Mouse (Mus musculus): ENCODE results near the gene Gnb5.
"Not testable (repeated sequence)": the region's sequence is repeated elsewhere in the genome, so short reads cannot be mapped to it uniquely, and the experiment has no call there.

Gnb5 gene

GRCm38 (mm10) chr9:75363001-75363400 lies 56.9 kb downstream of the Gnb5 start:
- DNase-seq = no peak

DNA sequence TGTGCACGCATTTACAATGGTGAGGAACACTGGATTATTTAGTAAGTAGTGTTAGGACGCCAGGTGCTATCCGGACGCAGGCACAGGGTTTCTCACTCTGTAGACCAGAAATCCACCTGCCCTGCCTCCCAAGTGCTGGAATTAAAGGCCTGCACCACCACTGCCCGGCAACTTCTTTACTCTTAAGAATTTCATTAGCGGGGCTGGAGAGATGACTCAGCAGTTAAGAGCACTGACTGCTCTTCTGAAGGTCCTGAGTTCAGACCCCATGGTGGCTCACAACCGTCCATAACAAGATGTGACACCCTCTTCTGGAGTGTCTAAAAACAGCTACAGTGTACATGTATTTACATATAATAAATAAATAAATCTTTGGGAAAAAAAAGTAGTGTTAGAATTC lies 57.6 kb downstream of the Gnb5 start:
- not testable (repeated sequence) for DNase-seq

- DNase-seq = no peak
Measured at GRCm38 (mm10) chr9:75365195-75365594, 59.1 kb downstream of the Gnb5 start.

- peak; percentile 17 for DNase-seq
Measured at GRCm38 (mm10) chr9:75366191-75366590, 60.1 kb downstream of the Gnb5 start.

GRCm38 (mm10) chr9:75368779-75369178 lies 62.7 kb downstream of the Gnb5 start:
- DNase-seq = no peak

DNA sequence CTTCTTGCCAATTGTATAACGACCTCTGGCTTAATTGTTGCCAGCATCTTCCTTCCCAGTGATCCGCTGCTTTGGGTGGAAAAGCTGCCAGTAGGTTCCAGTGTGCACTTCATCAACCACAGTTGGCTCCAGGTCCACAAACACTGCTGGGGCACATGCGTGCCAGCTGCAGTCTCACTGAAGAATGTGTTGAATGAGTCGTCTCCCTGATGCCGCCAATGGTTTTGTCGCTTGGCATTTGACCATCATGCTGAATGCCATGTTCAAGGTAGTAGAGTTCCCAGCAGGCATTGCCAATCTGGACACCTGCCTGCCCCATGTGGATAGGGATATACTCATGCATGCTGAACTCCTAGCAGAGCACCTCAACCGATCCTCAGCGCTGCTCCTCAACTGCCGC lies 69.5 kb downstream of the Gnb5 start:
- DNase-seq = no peak

DNA sequence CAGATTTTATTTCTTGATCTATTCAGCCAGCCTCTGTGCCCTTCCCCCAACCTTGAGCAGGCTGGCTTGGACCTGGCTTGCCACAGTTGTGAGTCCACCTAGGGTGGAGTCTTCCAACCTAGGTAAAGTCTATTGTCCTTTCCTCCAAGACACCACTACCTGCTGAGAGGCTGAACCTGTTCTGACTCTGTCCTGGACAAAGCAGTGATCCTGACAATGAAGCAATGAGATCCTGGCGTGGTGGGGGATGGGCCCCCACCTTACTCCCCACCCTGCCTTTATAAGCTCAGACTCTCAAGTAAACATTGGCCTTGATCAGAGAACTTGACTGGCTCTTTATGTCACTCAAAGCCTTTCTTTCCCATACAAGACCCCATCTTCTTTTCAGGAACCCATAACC lies 70.3 kb downstream of the Gnb5 start:
- DNase-seq = no peak

DNA sequence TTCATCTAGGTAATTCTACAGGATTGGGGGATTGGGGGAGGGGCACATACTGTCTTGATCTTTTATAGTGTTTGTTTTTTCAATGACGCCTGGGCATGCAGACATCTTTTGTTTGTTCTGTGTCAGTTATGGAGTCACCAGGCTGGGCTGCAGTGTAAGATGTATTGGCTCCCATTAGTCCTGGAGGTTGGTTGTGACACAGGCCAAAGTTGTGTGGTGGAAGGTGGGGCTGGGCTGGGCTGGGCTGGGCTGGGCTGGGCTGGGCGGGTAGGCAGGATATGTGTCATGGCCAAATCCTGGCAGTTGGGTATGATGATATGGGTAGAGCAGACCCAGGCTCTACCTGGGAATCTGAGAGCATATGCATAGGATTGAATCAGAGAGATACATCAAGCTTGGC lies 72.7 kb downstream of the Gnb5 start:
- DNase-seq = no peak

DNA sequence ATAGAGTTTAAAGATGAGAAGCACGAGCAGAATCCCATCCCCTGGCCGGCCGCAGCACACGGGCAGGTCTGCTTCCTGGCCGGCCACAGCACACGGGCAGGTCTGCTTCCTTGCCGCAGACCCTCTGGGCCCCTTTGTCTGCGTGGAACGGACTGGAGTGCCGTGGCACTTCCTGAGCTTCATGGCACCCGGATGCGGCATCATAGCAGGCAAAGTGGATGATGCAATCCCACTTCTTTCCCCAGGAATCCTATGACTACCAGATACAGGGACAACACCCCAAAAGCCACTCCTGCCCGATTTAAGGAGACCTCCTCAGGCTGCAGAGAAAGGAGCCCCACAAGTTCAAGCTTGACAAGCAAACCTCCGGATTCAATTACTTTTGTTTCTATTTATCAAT lies 76.7 kb downstream of the Gnb5 start:
- DNase-seq = no peak

DNA sequence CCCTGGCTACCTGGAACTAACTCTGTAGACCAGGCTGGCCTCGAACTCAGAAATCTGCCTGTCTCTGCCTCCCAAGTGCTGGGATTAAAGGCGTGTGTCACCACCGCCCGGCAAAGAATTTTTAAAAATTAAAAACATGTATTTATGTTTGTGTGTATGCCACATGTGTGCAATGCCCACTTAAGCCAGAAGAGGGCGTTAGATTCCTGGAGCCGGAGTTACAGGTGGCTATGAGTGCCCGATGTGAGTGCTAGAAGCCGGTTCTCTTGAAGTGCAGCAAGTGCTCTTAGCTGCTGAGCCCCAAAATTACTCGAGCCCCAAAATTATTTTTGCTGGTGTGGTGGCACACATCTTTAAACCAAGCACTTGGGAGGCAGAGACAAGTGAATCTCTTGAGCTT lies 77.7 kb downstream of the Gnb5 start:
- no peak for DNase-seq

DNA sequence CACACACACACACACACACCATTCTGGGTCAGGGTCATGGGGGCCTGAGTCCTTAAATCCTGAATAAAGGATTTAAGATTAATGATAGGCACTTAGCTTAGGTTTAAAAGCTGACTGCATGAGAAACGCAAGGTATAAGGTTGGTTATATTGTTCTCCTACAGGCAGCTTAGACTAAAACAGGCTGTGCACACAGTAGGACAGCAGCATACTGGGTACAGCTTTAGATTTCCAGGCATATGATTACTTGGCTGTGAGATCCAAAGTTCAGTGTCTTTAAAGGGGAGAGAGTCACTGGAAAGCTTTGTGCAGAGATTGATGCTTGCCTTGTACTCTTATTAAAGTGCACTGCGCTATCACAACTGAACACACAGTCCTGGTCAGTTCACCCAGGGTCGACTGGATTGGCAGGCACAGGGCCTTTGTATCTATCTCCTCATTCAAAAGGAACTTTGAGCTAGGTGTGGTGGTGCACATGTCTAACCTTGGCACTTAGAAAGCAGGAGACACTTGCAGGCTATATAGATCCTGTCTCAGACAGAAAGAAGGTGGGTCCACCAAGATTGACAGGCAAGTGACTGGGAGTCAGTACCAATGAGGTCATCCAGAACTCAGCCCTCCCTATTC lies 78.4 kb downstream of the Gnb5 start:
- DNase-seq = no peak

DNA sequence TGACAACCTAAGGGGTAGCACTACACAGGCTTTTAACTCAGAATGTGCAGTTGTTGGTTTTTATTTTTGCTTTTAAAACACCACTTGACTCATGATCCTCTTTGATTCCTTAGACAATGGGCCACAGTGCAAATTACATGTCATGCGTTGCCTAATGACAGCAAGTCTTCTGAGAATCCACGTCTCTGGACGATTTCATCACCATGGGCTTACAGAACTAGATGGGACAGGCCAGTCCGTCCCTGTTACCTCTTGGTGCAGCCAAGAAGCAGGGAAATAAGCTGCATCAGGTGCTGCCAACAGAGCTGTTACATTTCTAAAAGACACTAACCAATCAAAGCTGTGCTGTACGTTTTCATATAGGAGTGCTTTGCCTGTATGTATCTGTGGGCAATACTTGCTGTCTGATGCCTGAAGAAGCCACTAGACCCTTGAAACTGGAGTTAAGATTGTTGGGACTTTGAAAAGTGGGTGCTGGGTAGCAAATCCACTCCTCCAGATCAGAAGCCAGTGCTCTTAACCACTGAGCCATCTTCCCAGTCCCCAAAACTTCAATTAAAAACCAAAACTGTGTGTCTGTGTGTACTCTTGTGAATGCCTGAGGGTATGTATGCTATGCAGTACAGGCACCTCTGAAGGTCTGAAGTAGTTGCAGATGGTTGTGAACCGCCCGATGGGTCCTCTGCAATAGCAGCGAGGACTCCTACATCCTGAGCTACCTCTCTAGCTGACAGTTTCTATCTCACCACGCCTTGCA lies 79.3 kb downstream of the Gnb5 start:
- no peak for DNase-seq

- DNase-seq = no peak
Measured at GRCm38 (mm10) chr9:75393251-75393650, 87.2 kb downstream of the Gnb5 start.

Data from right cerebral cortex, adult 18-20 months (tissue).